Mouse (Mus musculus): ENCODE data around the gene Naa38. TPM values are rescaled to one million over a fixed set of nuclear protein-coding genes. Genes with fewer than 3 reads are reported as not detected.

Naa38 gene
- polyA plus RNA-seq, 1 experiment from 2014 or later, result 86.1 TPM

GRCm38 (mm10) chr11:69397581-69398057 is 2.3 kb downstream of the Naa38 start:
- no peak for ATAC-seq
- WGBS, result 14% methylated on average over 24 of the region's 24 CpGs
- H3K9me3 ChIP-seq (ENCODE audit: control insufficient read depth, low read length), result no peaks in the 10 kb centered on the region
- peaks cover 23% of the 10 kb centered on the region for H3K4me1 ChIP-seq (replicated peaks; ENCODE audit: control insufficient read depth, insufficient read depth, low read length)
- peaks cover 29% of the 10 kb centered on the region for H3K36me3 ChIP-seq (ENCODE audit: control insufficient read depth, insufficient read depth)
- no peak overlapping the region for H3K27ac ChIP-seq (ENCODE audit: low read length)
- no peak overlapping the region for H3K4me2 ChIP-seq (ENCODE audit: low read length)
- H3K9ac ChIP-seq (replicated peaks; ENCODE audit: low read depth, low read length), result peak overlapping the region; percentile 22; the same call in 1 of the 2 replicates
- H3K27me3 ChIP-seq (replicated peaks; ENCODE audit: control insufficient read depth, insufficient read depth, low read length), result no peaks in the 10 kb centered on the region
- no peak overlapping the region; the same call in 1 of the 2 replicates for H3K4me3 ChIP-seq (replicated peaks; ENCODE audit: low read length)

GRCm38 (mm10) chr11:69398059-69398458 is 2.8 kb downstream of the Naa38 start, which contains the start of gene Tmem88:
Gene Tmem88 (minus strand): TSS chr11:69398234.
- no peak for ATAC-seq
- peak within 1 kb of the TSS; percentile 22; the same call in 1 of the 2 replicates for H3K9ac ChIP-seq (replicated peaks; ENCODE audit: low read depth, low read length)
- H3K4me1 ChIP-seq (replicated peaks; ENCODE audit: control insufficient read depth, insufficient read depth, low read length), result peaks cover 23% of the 10 kb centered on the region
- no peak within 1 kb of the TSS for H3K4me2 ChIP-seq (ENCODE audit: low read length)
- H3K27me3 ChIP-seq (replicated peaks; ENCODE audit: control insufficient read depth, insufficient read depth, low read length), result no peaks in the 10 kb centered on the region
- H3K4me3 ChIP-seq (replicated peaks; ENCODE audit: low read length), result no peak within 1 kb of the TSS; the same call in 1 of the 2 replicates
- 12% methylated on average over 14 of the region's 16 CpGs for WGBS
- H3K27ac ChIP-seq (ENCODE audit: low read length), result no peak within 1 kb of the TSS
- H3K36me3 ChIP-seq (ENCODE audit: control insufficient read depth, insufficient read depth), result peaks cover 31% of the 10 kb centered on the region
- H3K9me3 ChIP-seq (ENCODE audit: control insufficient read depth, low read length), result no peaks in the 10 kb centered on the region

DNA sequence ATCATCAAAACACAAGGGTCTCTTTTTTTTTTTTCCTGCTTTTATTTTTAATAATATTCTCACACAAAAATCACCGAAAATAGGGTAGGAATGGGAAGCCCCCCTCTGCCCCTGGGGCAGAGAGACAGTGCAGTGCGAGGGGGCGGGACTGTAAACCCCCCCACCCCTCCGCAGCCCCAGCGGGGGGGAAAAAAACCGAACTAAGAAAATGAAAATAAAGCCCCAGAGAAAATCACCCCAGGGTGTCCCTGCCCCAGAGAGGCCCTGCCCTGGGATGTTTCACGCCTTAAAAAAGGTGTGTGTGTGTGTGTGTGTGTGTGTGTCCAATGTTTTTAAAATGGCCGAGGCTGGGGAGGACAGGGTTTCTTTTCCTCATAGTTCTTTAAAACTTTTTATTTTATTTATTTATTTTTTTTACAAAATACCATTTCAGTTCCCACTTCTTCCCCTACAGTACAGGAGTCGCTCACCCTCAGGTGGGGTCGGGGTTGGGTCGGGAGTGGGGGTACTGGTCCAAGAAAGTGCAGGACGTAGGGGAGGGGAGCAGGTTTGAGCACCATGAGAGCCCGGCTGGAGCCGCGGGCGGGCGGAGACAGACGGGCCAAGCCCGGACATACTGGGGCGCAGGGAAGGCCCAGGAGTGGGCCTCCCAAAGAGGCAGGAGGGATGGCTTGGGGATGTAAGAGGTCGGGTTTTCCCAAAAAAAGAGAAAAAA is 3.4 kb downstream of the Naa38 start:
- Histone ChIP-seq H3K9me3 (ENCODE audit: control insufficient read depth, low read length) (no peaks in the 10 kb centered on the region), H3K36me3 (ENCODE audit: control insufficient read depth, insufficient read depth) (peaks cover 37% of the 10 kb centered on the region), H3K27ac (ENCODE audit: low read length) (no peak overlapping the region), H3K4me1 (replicated peaks; ENCODE audit: control insufficient read depth, insufficient read depth, low read length) (peaks cover 23% of the 10 kb centered on the region), H3K27me3 (replicated peaks; ENCODE audit: control insufficient read depth, insufficient read depth, low read length) (no peaks in the 10 kb centered on the region), H3K4me2 (ENCODE audit: low read length) (no peak overlapping the region), H3K4me3 (replicated peaks; ENCODE audit: low read length) (no peak overlapping the region), H3K9ac (replicated peaks; ENCODE audit: low read depth, low read length) (no peak overlapping the region)
- ATAC-seq, result no peak
- WGBS, result 25% methylated on average over 21 of the region's 21 CpGs

DNA sequence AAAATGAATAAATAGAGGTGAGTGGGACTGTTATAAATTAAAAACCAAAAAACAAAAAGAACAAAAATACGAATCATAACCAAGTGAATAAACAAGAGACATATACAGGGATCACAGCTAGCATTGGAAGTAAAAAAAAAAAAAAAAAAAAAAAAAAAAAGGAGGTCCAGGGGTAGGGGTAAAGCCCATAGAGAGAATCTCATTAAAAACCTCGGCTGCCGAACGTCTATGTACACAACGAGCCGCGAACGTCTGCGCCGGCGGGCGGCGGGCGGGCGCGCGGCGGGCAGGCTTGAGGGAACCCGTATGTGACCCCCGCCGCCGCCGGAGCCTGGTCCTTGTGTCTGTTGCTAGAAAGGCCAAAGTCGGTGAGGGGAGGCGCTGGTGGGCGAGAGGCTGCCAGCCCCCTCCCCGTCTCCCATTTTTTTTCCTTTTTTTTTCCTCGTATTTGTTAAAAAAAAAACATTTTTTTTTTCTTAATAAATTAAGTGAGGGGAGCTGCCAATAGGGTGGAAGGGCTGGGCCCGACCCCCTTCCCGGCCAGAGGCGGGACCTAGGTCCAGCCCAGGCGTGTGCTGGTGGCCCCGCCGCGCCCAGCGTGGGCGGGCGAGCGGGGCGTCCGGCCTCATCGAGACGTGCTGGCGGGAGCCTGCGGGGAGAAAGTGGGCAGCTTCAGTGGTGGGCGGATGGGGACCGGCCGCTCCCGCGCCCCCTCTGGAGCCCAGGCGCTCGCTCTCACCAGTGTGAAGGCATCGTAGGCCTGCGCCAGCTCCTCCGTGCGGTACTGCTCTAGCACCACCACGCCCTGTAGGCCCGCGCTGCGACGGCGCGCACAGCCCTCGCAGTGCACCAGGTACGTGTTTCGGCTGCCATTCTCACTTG is 4.2 kb downstream of the Naa38 start:
- Histone ChIP-seq H3K27ac (ENCODE audit: low read length) (no peak overlapping the region), H3K9ac (replicated peaks; ENCODE audit: low read depth, low read length) (no peak overlapping the region), H3K4me1 (replicated peaks; ENCODE audit: control insufficient read depth, insufficient read depth, low read length) (peaks cover 19% of the 10 kb centered on the region), H3K27me3 (replicated peaks; ENCODE audit: control insufficient read depth, insufficient read depth, low read length) (no peaks in the 10 kb centered on the region), H3K9me3 (ENCODE audit: control insufficient read depth, low read length) (no peaks in the 10 kb centered on the region), H3K4me2 (ENCODE audit: low read length) (no peak overlapping the region), H3K4me3 (replicated peaks; ENCODE audit: low read length) (no peak overlapping the region), H3K36me3 (ENCODE audit: control insufficient read depth, insufficient read depth) (peaks cover 44% of the 10 kb centered on the region)
- ATAC-seq, result no peak
- 24% methylated on average over 66 of the region's 66 CpGs for WGBS

- no peak for ATAC-seq
- no peak overlapping the region for H3K4me2 ChIP-seq (ENCODE audit: low read length)
- no peak overlapping the region for H3K4me3 ChIP-seq (replicated peaks; ENCODE audit: low read length)
- H3K36me3 ChIP-seq (ENCODE audit: control insufficient read depth, insufficient read depth), result peaks cover 50% of the 10 kb centered on the region
- H3K9ac ChIP-seq (replicated peaks; ENCODE audit: low read depth, low read length), result no peak overlapping the region
- no peak overlapping the region for H3K27ac ChIP-seq (ENCODE audit: low read length)
- H3K4me1 ChIP-seq (replicated peaks; ENCODE audit: control insufficient read depth, insufficient read depth, low read length), result peaks cover 17% of the 10 kb centered on the region
- WGBS, result 75% methylated on average over 25 of the region's 25 CpGs
- no peaks in the 10 kb centered on the region for H3K9me3 ChIP-seq (ENCODE audit: control insufficient read depth, low read length)
- no peaks in the 10 kb centered on the region for H3K27me3 ChIP-seq (replicated peaks; ENCODE audit: control insufficient read depth, insufficient read depth, low read length)
Observed at GRCm38 (mm10) chr11:69400083-69400850, 5.0 kb downstream of the Naa38 start.

DNA sequence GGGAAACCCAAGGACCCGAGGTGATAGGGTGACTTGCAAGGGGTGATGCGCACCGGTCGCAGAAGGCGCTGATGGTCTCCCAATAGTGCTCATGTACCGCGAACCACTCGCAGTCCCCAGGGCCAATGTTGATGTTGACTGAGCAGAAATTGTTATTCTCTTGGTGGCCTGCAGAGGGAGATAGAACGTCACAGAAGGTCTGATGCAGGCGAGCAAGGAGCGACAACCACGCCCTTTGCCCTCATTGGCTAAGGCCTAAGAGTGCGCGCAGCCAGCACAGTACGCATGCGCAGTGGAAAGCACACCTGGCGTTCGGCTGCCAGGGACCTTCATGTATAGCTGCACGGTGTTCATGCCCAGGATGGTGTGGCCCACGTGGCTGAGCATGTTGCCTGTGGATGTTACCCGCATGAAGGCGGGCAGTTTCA is 5.9 kb downstream of the Naa38 start:
- Histone ChIP-seq H3K9me3 (ENCODE audit: control insufficient read depth, low read length) (no peaks in the 10 kb centered on the region), H3K4me1 (replicated peaks; ENCODE audit: control insufficient read depth, insufficient read depth, low read length) (peaks cover 15% of the 10 kb centered on the region), H3K9ac (replicated peaks; ENCODE audit: low read depth, low read length) (no peak overlapping the region), H3K4me3 (replicated peaks; ENCODE audit: low read length) (no peak overlapping the region), H3K27ac (ENCODE audit: low read length) (no peak overlapping the region), H3K27me3 (replicated peaks; ENCODE audit: control insufficient read depth, insufficient read depth, low read length) (no peaks in the 10 kb centered on the region), H3K4me2 (ENCODE audit: low read length) (no peak overlapping the region), H3K36me3 (ENCODE audit: control insufficient read depth, insufficient read depth) (peaks cover 58% of the 10 kb centered on the region)
- 11% methylated on average over 22 of the region's 22 CpGs for WGBS
- ATAC-seq, result peak; percentile 67

GRCm38 (mm10) chr11:69401987-69402386 is 6.7 kb downstream of the Naa38 start:
- Histone ChIP-seq H3K4me3 (replicated peaks; ENCODE audit: low read length) (no peak overlapping the region), H3K4me2 (ENCODE audit: low read length) (no peak overlapping the region), H3K27ac (ENCODE audit: low read length) (no peak overlapping the region), H3K9me3 (ENCODE audit: control insufficient read depth, low read length) (no peaks in the 10 kb centered on the region), H3K9ac (replicated peaks; ENCODE audit: low read depth, low read length) (no peak overlapping the region), H3K4me1 (replicated peaks; ENCODE audit: control insufficient read depth, insufficient read depth, low read length) (peaks cover 9% of the 10 kb centered on the region), H3K36me3 (ENCODE audit: control insufficient read depth, insufficient read depth) (peaks cover 66% of the 10 kb centered on the region), H3K27me3 (replicated peaks; ENCODE audit: control insufficient read depth, insufficient read depth, low read length) (no peaks in the 10 kb centered on the region)
- WGBS, result 85% methylated on average over 12 of the region's 12 CpGs
- no peak for ATAC-seq

DNA sequence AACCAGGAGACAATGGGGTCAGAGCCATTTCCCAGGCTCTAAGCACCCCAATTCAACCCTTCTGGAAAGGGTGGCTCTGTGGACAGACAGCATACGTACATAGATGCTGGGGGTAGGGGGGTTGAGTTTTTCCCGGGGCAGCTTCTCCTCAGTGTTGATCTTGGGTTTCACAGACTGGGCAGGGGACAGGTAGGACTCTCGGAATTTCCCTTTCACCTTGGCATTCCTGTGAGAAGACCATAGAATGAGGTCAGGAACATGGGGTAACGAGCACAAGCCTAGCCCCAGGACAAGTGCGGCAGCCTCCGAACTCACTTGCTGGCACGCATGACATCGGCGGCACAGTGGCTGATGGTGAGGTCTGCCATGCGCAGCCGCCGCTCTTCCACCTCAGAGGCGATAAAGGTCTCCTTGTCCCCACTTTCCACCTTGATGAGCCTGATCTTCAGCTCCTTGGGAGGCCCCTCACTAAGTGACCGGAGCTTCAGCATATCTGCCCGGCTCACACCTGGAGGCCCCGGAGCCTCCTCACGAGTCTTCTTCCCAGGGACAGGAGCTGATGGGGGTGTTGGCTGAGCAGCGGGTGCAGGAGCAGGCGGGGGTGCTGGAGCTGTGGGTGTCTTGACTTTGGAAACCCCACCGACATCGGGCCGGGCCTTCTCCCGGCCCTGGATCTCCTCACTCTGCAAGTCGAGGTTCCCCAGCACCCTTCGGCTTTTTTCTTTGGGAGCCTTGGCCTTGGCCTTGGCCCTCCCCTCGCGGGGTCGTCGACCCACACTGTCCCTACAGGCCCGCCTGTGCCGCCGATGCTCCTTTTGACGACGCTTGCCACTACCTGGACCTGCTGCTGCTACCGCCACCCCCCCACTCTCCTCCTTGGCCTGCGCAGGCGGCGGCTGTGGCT is 8.7 kb downstream of the Naa38 start:
- H3K27me3 ChIP-seq (replicated peaks; ENCODE audit: control insufficient read depth, insufficient read depth, low read length), result no peaks in the 10 kb centered on the region
- no peak overlapping the region for H3K4me2 ChIP-seq (ENCODE audit: low read length)
- no peaks in the 10 kb centered on the region for H3K9me3 ChIP-seq (ENCODE audit: control insufficient read depth, low read length)
- H3K27ac ChIP-seq (ENCODE audit: low read length), result no peak overlapping the region
- H3K4me3 ChIP-seq (replicated peaks; ENCODE audit: low read length), result no peak overlapping the region
- no peak overlapping the region for H3K9ac ChIP-seq (replicated peaks; ENCODE audit: low read depth, low read length)
- peaks cover 73% of the 10 kb centered on the region for H3K36me3 ChIP-seq (ENCODE audit: control insufficient read depth, insufficient read depth)
- ATAC-seq, result no peak
- WGBS, result 93% methylated on average over 35 of the region's 38 CpGs
- H3K4me1 ChIP-seq (replicated peaks; ENCODE audit: control insufficient read depth, insufficient read depth, low read length), result peaks cover 19% of the 10 kb centered on the region

Data from forebrain, embryonic 16.5 days (tissue).